Mouse (Mus musculus) forebrain, embryonic 15.5 days (tissue): ENCODE results near the gene Flywch1. TPM values are rescaled to one million over a fixed set of nuclear protein-coding genes. Genes with fewer than 3 reads are reported as not detected.
A peak's percentile ranks its signal among the peaks of the same experiment; 100 is the strongest.
"Not testable (repeated sequence)": the region's sequence is repeated elsewhere in the genome, so short reads cannot be mapped to it uniquely, and the experiment has no call there.

ENCODE experiments used
- ATAC-seq: fragments of 200-750 bp; cut with Nextera tagmentation; replicated peaks from 2 replicates; pipeline ENCODE4 v1.8.0; 2017; ENCODE audit warnings: mild to moderate bottlenecking, moderate TSS enrichment, moderate library complexity
- H3K27ac ChIP-seq: fragments of 300-500 bp; sonication (generic); replicated peaks from 2 replicates; pipeline ENCODE4 v1.5.1; 2015; ENCODE audit warnings: mild to moderate bottlenecking, inconsistent platforms
- H3K27me3 ChIP-seq: fragments of 300-500 bp; sonication (generic); 2 replicates; pipeline ENCODE4 v1.6.1; 2015; ENCODE audit warnings: inconsistent platforms
- H3K36me3 ChIP-seq: fragments of 300-500 bp; sonication (generic); 2 replicates; pipeline ENCODE4 v1.6.1; 2015; ENCODE audit warnings: mild to moderate bottlenecking, inconsistent platforms
- H3K4me1 ChIP-seq: fragments of 300-500 bp; sonication (generic); 2 replicates; pipeline ENCODE4 v1.6.1; 2015; ENCODE audit warnings: inconsistent platforms
- H3K4me2 ChIP-seq: fragments of 300-500 bp; sonication (generic); replicated peaks from 2 replicates; pipeline ENCODE4 v1.6.1; 2015; ENCODE audit warnings: mild to moderate bottlenecking, inconsistent platforms
- H3K4me3 ChIP-seq: fragments of 300-500 bp; sonication (generic); 2 replicates; pipeline ENCODE4 v1.5.1; 2015; ENCODE audit warnings: mild to moderate bottlenecking, inconsistent platforms
- H3K9ac ChIP-seq: fragments of 300-500 bp; sonication (generic); replicated peaks from 2 replicates; pipeline ENCODE4 v1.6.1; 2015; ENCODE audit warnings: mild to moderate bottlenecking, inconsistent platforms
- H3K9me3 ChIP-seq: fragments of 300-500 bp; sonication (generic); 2 replicates; pipeline ENCODE4 v1.6.1; 2016; ENCODE audit warnings: inconsistent platforms
- WGBS: fragments of 180-500 bp; shearing (Covaris S2); methylation state at CpG from one replicate; pipeline ENCODE4 v1.1.7; 2015; ENCODE audit warnings: mixed read lengths; 5-methylcytosine and 5-hydroxymethylcytosine counted together
- polyA plus RNA-seq: library from polyadenylated mRNA; unstranded; fragments of >200 nt; fragmentation: Nextera tagmentation; extraction: Ambion mirVana; gene quantifications from 2 replicates; pipeline ENCODE4 v1.2.1, GENCODE M21; 2015

Gene Flywch1
- polyA plus RNA-seq, 1 experiment from 2014 or later: 162 TPM

DNA sequence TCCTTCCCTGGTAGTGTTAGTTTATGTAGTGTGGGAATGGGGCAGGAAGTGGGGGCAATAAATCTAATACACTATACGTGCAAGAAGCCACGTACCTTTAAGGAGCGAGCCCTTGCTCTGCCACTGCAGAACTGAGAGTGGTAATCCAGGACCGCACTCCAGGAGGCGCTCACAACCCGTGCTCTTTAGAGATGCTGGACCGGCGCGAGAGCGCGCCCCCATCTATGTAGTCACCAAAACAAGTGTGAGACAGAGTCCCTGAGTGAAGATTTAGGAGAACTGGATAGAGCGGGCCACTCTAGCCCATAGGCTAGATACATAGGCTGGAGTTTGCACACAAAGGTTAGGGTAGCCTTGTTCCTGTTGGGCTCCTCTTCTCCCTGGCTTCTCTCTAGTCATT is 2.7 kb upstream of the Flywch1 start:
- H3K27me3 ChIP-seq: no peaks in the 10 kb centered on the region
- no peaks in the 10 kb centered on the region for H3K36me3 ChIP-seq
- no peak overlapping the region for H3K27ac ChIP-seq
- H3K4me1 ChIP-seq: peaks cover 21% of the 10 kb centered on the region
- no peaks in the 10 kb centered on the region for H3K9me3 ChIP-seq
- ATAC-seq: no peak
- no peak overlapping the region for H3K9ac ChIP-seq
- no peak overlapping the region for H3K4me3 ChIP-seq
- H3K4me2 ChIP-seq: no peak overlapping the region
- 5% methylated on average over 12 of the region's 12 CpGs for WGBS

DNA sequence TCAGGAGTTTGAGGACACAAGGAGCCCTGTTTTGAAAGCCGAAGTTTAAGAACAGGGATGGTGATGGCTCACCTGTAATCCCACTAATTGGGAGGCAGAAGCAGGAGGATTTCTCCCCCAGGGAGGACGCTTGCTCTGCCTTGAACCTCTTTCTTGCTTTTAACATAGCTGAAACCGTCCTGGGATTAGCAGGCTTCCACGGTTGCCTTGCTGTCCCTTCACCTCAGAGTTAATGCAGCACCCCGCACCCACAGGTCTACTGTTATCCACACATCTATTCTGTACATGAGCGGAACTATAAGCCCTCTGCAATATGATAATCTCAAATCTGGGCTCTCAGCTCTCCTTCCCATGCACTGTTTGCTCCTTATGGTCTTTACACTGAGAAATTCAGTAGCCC is 2.3 kb upstream of the Flywch1 start:
- H3K9ac ChIP-seq: no peak overlapping the region
- no peak for ATAC-seq
- H3K4me1 ChIP-seq: peaks cover 21% of the 10 kb centered on the region
- H3K36me3 ChIP-seq: no peaks in the 10 kb centered on the region
- H3K4me3 ChIP-seq: no peak overlapping the region
- H3K9me3 ChIP-seq: no peaks in the 10 kb centered on the region
- no peaks in the 10 kb centered on the region for H3K27me3 ChIP-seq
- 77% methylated on average over 6 of the region's 6 CpGs for WGBS
- H3K27ac ChIP-seq: no peak overlapping the region
- no peak overlapping the region for H3K4me2 ChIP-seq

DNA sequence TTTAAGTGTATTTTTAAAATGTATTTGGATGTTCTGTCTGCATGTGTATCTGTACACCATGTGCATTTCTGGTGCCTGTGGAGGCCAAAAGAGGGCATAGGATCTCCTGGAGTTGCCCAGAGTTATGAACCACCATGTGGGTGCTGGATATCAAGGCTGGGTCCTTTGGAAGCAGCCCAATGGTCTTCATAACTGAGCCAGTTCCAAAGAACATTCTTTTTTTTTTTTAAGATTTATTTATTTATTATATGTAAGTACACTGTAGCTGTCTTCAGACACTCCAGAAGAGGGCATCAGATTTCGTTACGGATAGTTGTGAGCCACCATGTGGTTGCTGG is 786 bp upstream of the Flywch1 start:
- not testable (repeated sequence) for H3K9ac ChIP-seq
- 85% methylated on average over 2 of the region's 2 CpGs for WGBS

DNA sequence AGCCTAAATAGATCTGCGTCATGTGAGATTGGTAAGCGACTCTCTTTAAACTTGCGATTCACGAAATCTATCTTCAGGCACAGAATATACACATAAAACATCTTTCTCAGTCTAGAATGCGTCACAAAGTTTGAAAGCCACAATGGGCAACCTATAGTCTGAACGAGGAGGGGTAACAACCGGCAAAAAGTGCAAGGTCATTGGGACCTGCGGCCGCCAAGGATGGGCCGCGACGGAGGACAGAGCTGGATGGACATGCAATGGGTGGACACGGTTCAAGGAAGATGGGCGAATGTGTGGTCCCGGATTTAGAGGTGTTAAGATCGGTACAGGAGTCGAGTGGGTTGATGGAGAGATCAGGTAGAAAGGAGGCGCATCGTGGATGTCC is 512 bp downstream of the Flywch1 start:
- Histone ChIP-seq H3K27ac (peak overlapping the region; percentile 85), H3K36me3 (no peaks in the 10 kb centered on the region; the same call in 1 of the 2 replicates), H3K4me2 (peak overlapping the region; percentile 50), H3K27me3 (no peaks in the 10 kb centered on the region), H3K9ac (peak overlapping the region; percentile 98), H3K9me3 (no peaks in the 10 kb centered on the region), H3K4me3 (peak overlapping the region; percentile 96), H3K4me1 (peaks cover 21% of the 10 kb centered on the region)
- 0% methylated on average over 19 of the region's 19 CpGs for WGBS
- no peak for ATAC-seq

More for the DNA sequence above, 786 bp upstream of the Flywch1 start:
- Histone ChIP-seq H3K27ac (peak overlapping the region; percentile 56), H3K4me1 (peaks cover 21% of the 10 kb centered on the region), H3K4me2 (peak overlapping the region; percentile 50), H3K4me3 (peak overlapping the region; percentile 96)
- H3K27me3 ChIP-seq, ATAC-seq, H3K9me3 ChIP-seq, H3K36me3 ChIP-seq: not testable (repeated sequence)

DNA sequence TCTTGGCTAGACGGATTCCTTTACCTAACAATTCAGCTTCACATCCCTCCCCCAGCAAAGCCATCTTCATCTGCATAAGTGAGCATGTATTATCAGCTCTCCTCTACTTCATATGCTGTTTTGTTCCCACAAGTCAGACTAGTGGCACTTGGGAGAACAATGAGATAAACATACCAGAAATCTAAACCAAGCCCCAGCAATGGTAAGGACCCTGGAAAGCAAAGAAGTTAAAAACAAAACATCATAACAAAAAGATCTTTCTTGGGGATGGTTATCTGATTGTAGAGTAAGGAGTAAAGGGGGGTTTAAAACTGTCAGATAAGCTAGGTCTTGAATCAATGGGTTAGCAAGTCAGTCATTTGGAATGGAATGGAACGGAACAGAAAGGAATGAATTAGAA is 909 bp downstream of the Flywch1 start:
- peaks cover 21% of the 10 kb centered on the region for H3K4me1 ChIP-seq
- H3K9ac ChIP-seq: peak overlapping the region; percentile 98
- peak overlapping the region; percentile 85 for H3K27ac ChIP-seq
- H3K27me3 ChIP-seq: no peaks in the 10 kb centered on the region
- no peaks in the 10 kb centered on the region; the same call in 1 of the 2 replicates for H3K36me3 ChIP-seq
- H3K4me3 ChIP-seq: peak overlapping the region; percentile 96
- no peak for ATAC-seq
- peak overlapping the region; percentile 50 for H3K4me2 ChIP-seq
- no peaks in the 10 kb centered on the region for H3K9me3 ChIP-seq
- WGBS: 10% methylated on average over 2 of the region's 2 CpGs

DNA sequence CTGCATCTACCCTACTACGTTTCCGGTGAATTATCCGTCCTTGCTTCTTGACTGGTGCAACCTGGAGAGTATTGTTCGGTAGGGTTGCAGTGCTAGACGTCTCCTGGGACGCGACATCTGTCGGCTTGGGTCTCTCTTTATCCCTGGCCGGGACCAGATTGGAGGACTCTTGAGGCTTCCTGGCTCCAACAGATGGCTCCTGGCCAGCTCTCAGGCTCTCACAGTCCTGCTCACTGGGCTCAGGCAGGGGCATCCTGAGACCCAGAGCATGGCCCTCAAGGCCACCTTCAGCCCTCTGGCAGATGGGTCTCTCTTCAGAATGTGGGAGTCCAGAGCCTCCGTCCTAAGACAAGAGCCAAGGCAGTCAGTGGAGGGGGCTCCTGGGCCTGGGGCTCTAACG is 8.4 kb downstream of the Flywch1 start:
- Histone ChIP-seq H3K9ac (no peak overlapping the region), H3K4me3 (no peak overlapping the region), H3K27me3 (no peaks in the 10 kb centered on the region), H3K36me3 (peaks cover 38% of the 10 kb centered on the region), H3K27ac (no peak overlapping the region), H3K9me3 (no peaks in the 10 kb centered on the region), H3K4me1 (no peaks in the 10 kb centered on the region), H3K4me2 (no peak overlapping the region)
- 79% methylated on average over 11 of the region's 11 CpGs for WGBS
- ATAC-seq: 0 out of 2 replicates have a peak, but pooled peaks have one; percentile 42

DNA sequence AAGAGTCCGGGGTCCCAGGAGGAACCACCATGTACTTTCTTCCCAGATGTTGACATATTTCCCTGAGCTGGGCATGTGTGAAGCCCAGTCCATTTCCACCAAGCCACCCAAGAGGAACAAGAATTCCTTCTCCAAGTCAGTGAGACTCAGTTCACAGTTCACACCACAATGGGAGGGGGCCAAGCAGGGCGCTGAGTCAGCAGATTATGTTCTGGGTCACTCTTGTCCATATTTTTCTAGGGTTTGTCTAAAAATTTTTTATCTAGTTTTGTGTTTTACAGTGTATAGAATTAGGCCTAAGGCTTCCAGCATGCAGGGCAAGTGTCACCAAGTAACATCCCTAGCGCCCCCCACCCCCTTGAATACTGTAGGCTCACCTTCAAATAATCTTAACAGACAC is 10.2 kb downstream of the Flywch1 start:
- Histone ChIP-seq H3K4me1 (no peaks in the 10 kb centered on the region), H3K27me3 (no peaks in the 10 kb centered on the region), H3K4me2 (no peak overlapping the region), H3K27ac (no peak overlapping the region), H3K4me3 (no peak overlapping the region), H3K9ac (no peak overlapping the region), H3K9me3 (no peaks in the 10 kb centered on the region), H3K36me3 (peaks cover 56% of the 10 kb centered on the region)
- ATAC-seq: no peak
- 100% methylated on average over 3 of the region's 3 CpGs for WGBS

DNA sequence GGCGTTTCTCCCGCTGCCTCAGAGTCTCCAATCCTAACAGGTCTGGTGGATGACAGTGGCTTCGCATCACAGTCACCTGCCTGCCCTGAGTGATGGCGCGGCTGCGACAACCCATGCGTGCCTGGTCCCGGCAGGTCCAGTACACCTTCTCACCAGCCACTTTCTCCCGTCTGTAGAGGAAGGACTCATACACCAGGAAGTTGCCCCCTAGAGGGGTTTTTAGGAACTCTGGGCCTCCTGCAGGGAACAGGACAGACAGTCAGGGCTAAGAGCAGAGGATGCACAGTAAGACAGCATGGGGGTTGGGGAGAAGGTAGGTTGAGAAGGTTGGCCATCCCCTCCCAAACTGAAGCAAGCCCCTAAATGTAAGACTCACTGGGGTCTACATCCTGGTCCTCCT is 11.2 kb downstream of the Flywch1 start:
- Histone ChIP-seq H3K4me3 (no peak overlapping the region), H3K9ac (no peak overlapping the region), H3K4me2 (no peak overlapping the region), H3K27me3 (no peaks in the 10 kb centered on the region), H3K4me1 (no peaks in the 10 kb centered on the region), H3K9me3 (no peaks in the 10 kb centered on the region), H3K27ac (no peak overlapping the region), H3K36me3 (peaks cover 65% of the 10 kb centered on the region)
- WGBS: 93% methylated on average over 9 of the region's 9 CpGs
- no peak for ATAC-seq

DNA sequence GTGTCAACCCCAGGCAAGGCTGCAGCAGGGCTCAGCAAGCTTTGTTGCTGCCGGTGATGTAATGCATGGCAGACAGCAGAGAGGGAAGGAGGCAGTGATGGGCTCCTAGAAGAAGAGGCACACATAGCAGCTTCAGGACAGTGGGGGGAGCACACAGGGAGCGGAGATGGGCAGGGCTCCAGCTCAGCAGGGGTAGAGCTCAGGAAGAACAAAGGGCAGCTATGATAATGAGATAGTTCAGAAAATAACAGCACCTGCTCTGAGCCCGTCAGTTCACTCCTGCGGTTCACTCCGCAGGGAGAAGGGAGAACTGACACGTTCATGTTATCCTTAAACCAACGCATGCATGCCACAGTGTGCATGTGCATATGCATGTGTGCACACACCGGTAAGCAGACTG is 12.6 kb downstream of the Flywch1 start:
- Histone ChIP-seq H3K4me1 (no peaks in the 10 kb centered on the region), H3K36me3 (peaks cover 77% of the 10 kb centered on the region), H3K9me3 (no peaks in the 10 kb centered on the region), H3K9ac (no peak overlapping the region), H3K27me3 (no peaks in the 10 kb centered on the region), H3K4me3 (no peak overlapping the region), H3K27ac (no peak overlapping the region), H3K4me2 (no peak overlapping the region)
- WGBS: 62% methylated on average over 8 of the region's 8 CpGs
- ATAC-seq: no peak

DNA sequence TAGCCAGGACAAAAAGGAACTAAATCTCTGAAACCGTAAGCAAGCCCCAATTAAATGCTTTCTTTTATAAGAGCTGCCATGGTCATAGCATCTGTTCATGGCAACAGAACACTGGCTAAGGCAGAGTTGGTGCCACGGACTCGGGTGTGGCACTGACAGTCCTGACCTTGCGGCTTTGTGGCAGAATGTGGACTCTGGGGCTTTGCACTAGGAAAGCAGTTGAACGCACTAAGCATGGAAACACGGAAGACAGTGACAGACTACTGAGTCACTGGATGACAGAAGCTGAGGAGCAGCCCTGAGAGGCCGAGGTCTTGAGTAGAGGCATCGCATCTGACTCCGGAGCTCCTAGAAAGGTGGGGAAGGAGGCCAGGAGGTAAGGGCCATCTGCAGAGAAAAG is 13.8 kb downstream of the Flywch1 start:
- H3K4me2 ChIP-seq: no peak overlapping the region
- WGBS: 94% methylated on average over 9 of the region's 9 CpGs

DNA sequence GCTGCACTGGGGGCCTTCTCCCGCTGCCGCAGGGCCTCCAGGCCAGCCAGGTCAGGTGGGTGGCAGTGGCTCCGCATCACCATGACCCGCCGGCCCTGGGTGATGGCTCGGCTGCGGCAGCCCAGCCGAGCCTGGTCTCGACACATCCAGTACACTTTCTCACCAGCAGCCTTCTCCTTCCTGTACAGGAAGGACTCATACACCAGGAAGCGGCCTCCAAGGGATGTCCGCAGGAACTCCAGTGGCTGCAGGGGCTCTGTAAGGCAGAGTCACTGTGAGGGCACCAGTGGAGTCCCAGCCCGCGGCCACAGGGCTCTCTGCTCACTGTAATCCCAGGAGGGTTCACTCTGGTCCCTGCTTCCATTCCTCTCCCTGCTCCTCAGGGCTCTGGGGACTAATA is 15.7 kb downstream of the Flywch1 start:
- no peak for ATAC-seq

More for the DNA sequence above, 13.8 kb downstream of the Flywch1 start:
- no peak for ATAC-seq
- peaks cover 89% of the 10 kb centered on the region for H3K36me3 ChIP-seq
- no peaks in the 10 kb centered on the region for H3K27me3 ChIP-seq
- no peak overlapping the region for H3K4me3 ChIP-seq
- no peak overlapping the region for H3K9ac ChIP-seq
- no peak overlapping the region for H3K27ac ChIP-seq
- H3K4me1 ChIP-seq: no peaks in the 10 kb centered on the region
- no peaks in the 10 kb centered on the region for H3K9me3 ChIP-seq

DNA sequence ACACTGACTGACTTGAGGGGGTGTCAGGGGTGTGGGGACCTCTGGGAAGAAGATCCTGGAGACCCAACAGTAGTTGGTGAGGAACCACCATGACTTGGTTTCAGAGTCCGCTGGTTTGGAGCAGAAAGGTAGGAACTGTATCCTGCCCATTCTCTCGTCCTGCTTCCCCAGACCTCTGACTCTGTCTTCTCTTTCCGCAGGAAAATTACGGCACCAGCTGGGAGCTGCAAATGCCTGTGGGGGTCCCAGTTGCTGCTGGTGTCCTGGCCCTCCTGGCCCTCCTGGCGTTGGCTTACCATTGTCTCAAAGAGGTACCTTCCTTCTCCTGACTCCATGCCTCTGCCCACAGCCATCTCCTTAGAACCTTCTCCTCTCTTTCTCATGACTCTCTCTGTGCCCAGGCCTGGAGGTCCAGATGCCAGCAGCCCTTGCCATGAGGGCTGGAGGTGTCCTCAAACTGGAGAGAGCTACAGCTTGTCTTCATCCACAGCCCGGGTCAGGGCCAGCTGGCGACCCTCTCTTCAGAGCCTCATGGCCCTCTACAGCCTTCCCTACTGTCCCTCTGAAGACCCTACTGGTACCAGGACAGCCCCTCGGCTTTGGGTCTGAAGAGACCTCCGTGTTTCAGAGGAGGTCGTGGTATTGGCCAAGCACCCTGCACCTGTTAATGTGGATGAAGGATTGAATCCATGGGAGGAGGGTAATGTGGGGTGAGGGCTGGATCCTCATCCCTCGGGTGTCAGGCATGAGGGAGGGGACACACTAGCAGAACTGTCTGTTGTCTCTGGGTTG is 21.8 kb downstream of the Flywch1 start:
- no peak overlapping the region for H3K4me3 ChIP-seq
- no peaks in the 10 kb centered on the region for H3K9me3 ChIP-seq
- peaks cover 26% of the 10 kb centered on the region for H3K27me3 ChIP-seq
- 81% methylated on average over 11 of the region's 11 CpGs for WGBS
- H3K4me1 ChIP-seq: peaks cover 17% of the 10 kb centered on the region
- H3K36me3 ChIP-seq: peaks cover 27% of the 10 kb centered on the region
- H3K4me2 ChIP-seq: no peak overlapping the region
- no peak overlapping the region for H3K9ac ChIP-seq
- H3K27ac ChIP-seq: no peak overlapping the region
- ATAC-seq: no peak

More for the DNA sequence above, 15.7 kb downstream of the Flywch1 start:
- no peak overlapping the region for H3K4me3 ChIP-seq
- H3K9me3 ChIP-seq: no peaks in the 10 kb centered on the region
- H3K4me2 ChIP-seq: no peak overlapping the region
- no peaks in the 10 kb centered on the region for H3K4me1 ChIP-seq
- H3K27ac ChIP-seq: no peak overlapping the region
- H3K27me3 ChIP-seq: no peaks in the 10 kb centered on the region
- no peak overlapping the region for H3K9ac ChIP-seq
- H3K36me3 ChIP-seq: peaks cover 84% of the 10 kb centered on the region
- WGBS: 93% methylated on average over 13 of the region's 13 CpGs
